Mouse (Mus musculus) liver, embryonic 13.5 days (tissue): ENCODE data around the gene Rtn4rl2. TPM values are rescaled to one million over a fixed set of nuclear protein-coding genes. Genes with fewer than 3 reads are reported as not detected.
A peak's percentile ranks its signal among the peaks of the same experiment; 100 is the strongest.

Experiments used
- ATAC-seq: fragments of 200-750 bp; cut with Nextera tagmentation; 2 replicates; pipeline ENCODE4 v1.8.0; 2017; ENCODE audit warnings: low read depth, mild to moderate bottlenecking, moderate number of reproducible peaks, moderate library complexity
- DNase-seq: peaks from one replicate; pipeline ENCODE4 v3.0.0; 2022
- H3K27ac ChIP-seq: fragments of 300-500 bp; sonication (generic); 2 replicates; pipeline ENCODE4 v1.5.1; 2015; ENCODE audit warnings: moderate library complexity, mild to moderate bottlenecking, inconsistent platforms
- H3K27me3 ChIP-seq: fragments of 300-500 bp; sonication (generic); 2 replicates; pipeline ENCODE4 v1.6.1; 2015; ENCODE audit warnings: mild to moderate bottlenecking, inconsistent platforms
- H3K36me3 ChIP-seq: fragments of 300-500 bp; sonication (generic); 2 replicates; pipeline ENCODE4 v1.6.1; 2015; ENCODE audit warnings: mild to moderate bottlenecking, inconsistent platforms
- H3K4me1 ChIP-seq: fragments of 300-500 bp; sonication (generic); replicated peaks from 2 replicates; pipeline ENCODE4 v1.6.1; 2015; ENCODE audit warnings: inconsistent platforms
- H3K4me2 ChIP-seq: fragments of 300-500 bp; sonication (generic); 2 replicates; pipeline ENCODE4 v1.6.1; 2015; ENCODE audit warnings: inconsistent platforms, mild to moderate bottlenecking, moderate library complexity
- H3K4me3 ChIP-seq: fragments of 300-500 bp; sonication (generic); replicated peaks from 2 replicates; pipeline ENCODE4 v1.5.1; 2015; ENCODE audit warnings: mild to moderate bottlenecking, inconsistent platforms
- H3K9ac ChIP-seq: fragments of 300-500 bp; sonication (generic); 2 replicates; pipeline ENCODE4 v1.6.1; 2015; ENCODE audit warnings: mild to moderate bottlenecking, inconsistent platforms
- H3K9me3 ChIP-seq: fragments of 300-500 bp; sonication (generic); replicated peaks from 2 replicates; pipeline ENCODE4 v1.6.1; 2016; ENCODE audit warnings: inconsistent platforms
- WGBS: fragments of 180-500 bp; shearing (Covaris S2); methylation state at CpG from one replicate; pipeline ENCODE4 v1.1.7; 2015; ENCODE audit not compliant: insufficient replicate concordance; 5-methylcytosine and 5-hydroxymethylcytosine counted together
- polyA plus RNA-seq: library from polyadenylated mRNA; unstranded; fragments of >200 nt; fragmentation: Nextera tagmentation; extraction: Ambion mirVana; gene quantifications from 2 replicates; pipeline ENCODE4 v1.2.1, GENCODE M21; 2015

Rtn4rl2 gene
- polyA plus RNA-seq: not detected in 2 replicates

DNA sequence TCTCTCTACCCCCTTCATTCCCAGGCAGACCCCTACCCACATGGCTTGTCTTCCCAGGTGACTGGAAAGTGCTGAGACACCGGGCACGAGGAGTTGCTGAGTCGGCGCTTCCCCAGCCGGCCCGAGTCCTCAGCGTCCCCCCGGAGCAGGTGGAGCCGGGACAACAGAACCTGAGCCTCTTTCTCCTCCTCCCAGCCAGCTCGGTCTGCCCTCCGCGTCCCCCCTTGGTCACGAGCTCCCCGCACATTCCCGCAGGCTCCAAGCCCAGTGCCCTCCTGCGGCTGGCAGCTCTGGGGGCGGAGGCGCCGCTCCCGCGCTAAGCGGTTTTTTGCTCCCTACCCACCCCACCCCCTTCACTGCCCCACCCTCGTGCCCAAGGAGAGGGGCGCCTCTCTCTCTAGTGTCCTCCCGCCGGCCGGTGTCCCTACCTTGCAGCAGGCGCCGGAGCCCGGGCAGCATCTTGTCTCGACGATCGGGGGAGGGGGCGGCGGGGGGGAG, at the start of gene Rtn4rl2:
Gene Rtn4rl2, minus strand, starts transcription at position 477 of the 498 bp plus-strand sequence.
- H3K36me3 ChIP-seq: no peaks in the 10 kb centered on the region
- peaks cover 41% of the 10 kb centered on the region for H3K4me1 ChIP-seq
- H3K27ac ChIP-seq: no peak within 1 kb of the TSS
- DNase-seq: no peak
- WGBS: 1% methylated on average over 32 of the region's 35 CpGs
- peak within 1 kb of the TSS; percentile 58 for H3K4me3 ChIP-seq
- no peak within 1 kb of the TSS for H3K9ac ChIP-seq
- peak within 1 kb of the TSS; percentile 65 for H3K4me2 ChIP-seq
- H3K27me3 ChIP-seq: peaks cover 100% of the 10 kb centered on the region
- ATAC-seq: no peak
- no peaks in the 10 kb centered on the region for H3K9me3 ChIP-seq

- Histone ChIP-seq H3K4me1 (peaks cover 36% of the 10 kb centered on the region), H3K9ac (peak overlapping the region; percentile 36; the same call in 1 of the 2 replicates), H3K4me3 (no peak overlapping the region), H3K27me3 (peaks cover 7% of the 10 kb centered on the region), H3K9me3 (no peaks in the 10 kb centered on the region), H3K27ac (peak overlapping the region; percentile 75), H3K36me3 (peaks cover 14% of the 10 kb centered on the region), H3K4me2 (peak overlapping the region; percentile 43)
- WGBS: 83% methylated on average over 5 of the region's 5 CpGs
- DNase-seq: no peak
- ATAC-seq: no peak
Observed at GRCm38 (mm10) chr2:84935065-84935464, 48.6 kb upstream of the Rtn4rl2 start.

DNA sequence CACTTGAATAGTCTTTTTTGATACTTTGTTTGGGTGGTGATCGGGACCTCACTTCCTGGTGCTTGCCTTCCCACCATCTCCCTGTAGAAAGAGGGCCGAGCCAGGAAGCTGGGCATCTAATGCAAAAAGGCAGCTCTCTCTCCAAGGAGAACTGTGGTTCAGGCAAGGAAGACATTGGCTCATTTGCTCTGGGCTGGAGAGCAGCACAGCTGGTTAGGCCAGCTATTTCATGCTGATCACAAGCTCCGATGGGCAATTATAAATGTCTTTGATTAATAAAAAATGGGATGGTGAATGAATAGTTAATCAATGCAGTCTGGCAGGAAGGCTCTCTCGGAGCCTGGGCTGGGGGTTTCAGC, 48.1 kb upstream of the Rtn4rl2 start:
- Histone ChIP-seq H3K9ac (no peak overlapping the region), H3K9me3 (no peaks in the 10 kb centered on the region), H3K27me3 (peaks cover 11% of the 10 kb centered on the region), H3K4me2 (no peak overlapping the region; the same call in 1 of the 2 replicates), H3K36me3 (peaks cover 9% of the 10 kb centered on the region), H3K27ac (no peak overlapping the region), H3K4me3 (no peak overlapping the region), H3K4me1 (peaks cover 32% of the 10 kb centered on the region)
- WGBS: 73% methylated on average over 4 of the region's 4 CpGs
- ATAC-seq (no peak), DNase-seq (no peak)

- 50% methylated on average over 8 of the region's 8 CpGs for WGBS
- Histone ChIP-seq H3K27ac (no peak overlapping the region), H3K9me3 (no peaks in the 10 kb centered on the region)
Observed at GRCm38 (mm10) chr2:84933992-84934648, 47.6 kb upstream of the Rtn4rl2 start.

DNA sequence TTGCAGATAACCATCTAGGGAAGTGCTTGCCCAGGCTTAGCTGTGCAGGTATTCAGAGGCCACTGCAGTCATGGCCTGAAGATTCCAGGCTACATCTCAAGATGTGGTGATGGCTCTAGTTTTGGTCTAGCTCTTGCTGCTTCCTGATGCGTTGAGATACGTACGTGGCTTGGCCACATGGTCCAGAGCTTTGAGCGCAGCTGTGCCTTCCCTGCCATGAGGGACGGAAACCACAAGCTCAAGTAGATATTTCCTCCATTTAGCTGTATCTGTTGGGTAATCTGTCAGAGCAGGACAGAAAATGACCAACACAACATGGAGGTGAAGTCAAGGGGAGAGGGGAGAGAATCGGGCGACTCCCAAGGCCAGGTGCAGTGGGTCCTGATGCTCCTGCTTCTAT, 43.7 kb upstream of the Rtn4rl2 start:
- Histone ChIP-seq H3K4me2 (no peak overlapping the region), H3K27ac (no peak overlapping the region), H3K27me3 (peaks cover 21% of the 10 kb centered on the region), H3K9ac (no peak overlapping the region), H3K4me3 (no peak overlapping the region), H3K9me3 (no peaks in the 10 kb centered on the region), H3K36me3 (no peaks in the 10 kb centered on the region), H3K4me1 (peaks cover 15% of the 10 kb centered on the region)
- ATAC-seq (no peak), DNase-seq (no peak)
- WGBS: 14% methylated on average over 7 of the region's 7 CpGs

More at GRCm38 (mm10) chr2:84933992-84934648, 47.6 kb upstream of the Rtn4rl2 start:
- Histone ChIP-seq H3K9ac (no peak overlapping the region), H3K4me2 (no peak overlapping the region), H3K4me1 (peaks cover 28% of the 10 kb centered on the region), H3K27me3 (peaks cover 16% of the 10 kb centered on the region), H3K4me3 (no peak overlapping the region), H3K36me3 (0 out of 2 replicates have a peak, but pooled peaks cover 6% of the 10 kb centered on the region)
- ATAC-seq (no peak), DNase-seq (no peak)

- Histone ChIP-seq H3K4me2 (no peak overlapping the region), H3K9ac (no peak overlapping the region), H3K4me1 (no peaks in the 10 kb centered on the region; the same call in none of the 2 replicates), H3K9me3 (no peaks in the 10 kb centered on the region), H3K27me3 (peaks cover 6% of the 10 kb centered on the region; the same call in 1 of the 2 replicates), H3K27ac (no peak overlapping the region), H3K36me3 (no peaks in the 10 kb centered on the region), H3K4me3 (no peak overlapping the region)
- DNase-seq (no peak), ATAC-seq (no peak)
- 59% methylated on average over 10 of the region's 10 CpGs for WGBS
Observed at GRCm38 (mm10) chr2:84919601-84920108, 33.1 kb upstream of the Rtn4rl2 start.

DNA sequence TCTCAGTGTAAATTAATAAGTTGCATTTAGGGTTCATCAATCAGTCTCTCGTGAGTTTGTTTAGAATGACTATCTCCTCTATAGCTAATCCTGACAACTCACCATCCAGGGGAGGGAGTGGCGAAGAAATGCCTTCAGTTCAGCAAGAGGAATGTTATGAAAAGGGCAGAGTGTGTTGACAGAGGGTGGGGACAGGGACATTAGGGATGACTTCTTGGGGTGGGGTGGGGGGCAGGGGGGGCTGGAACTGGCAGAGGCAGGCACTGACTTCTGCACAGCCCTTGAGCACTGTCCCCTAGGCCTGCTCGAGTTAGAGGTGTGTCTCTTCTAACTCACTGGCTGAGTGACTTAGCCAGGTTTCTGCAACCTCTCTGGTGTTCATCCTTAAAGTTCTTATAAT, 31.7 kb upstream of the Rtn4rl2 start:
- ATAC-seq: no peak
- Histone ChIP-seq H3K4me2 (no peak overlapping the region), H3K4me3 (no peak overlapping the region), H3K4me1 (no peaks in the 10 kb centered on the region; the same call in none of the 2 replicates), H3K36me3 (no peaks in the 10 kb centered on the region), H3K9ac (no peak overlapping the region), H3K9me3 (no peaks in the 10 kb centered on the region), H3K27me3 (peaks cover 6% of the 10 kb centered on the region; the same call in 1 of the 2 replicates), H3K27ac (no peak overlapping the region)
- no peak for DNase-seq
- 59% methylated on average over 3 of the region's 3 CpGs for WGBS

GRCm38 (mm10) chr2:84916548-84917320, 30.2 kb upstream of the Rtn4rl2 start:
- no peak overlapping the region for H3K4me2 ChIP-seq
- no peaks in the 10 kb centered on the region for H3K9me3 ChIP-seq
- no peak overlapping the region for H3K4me3 ChIP-seq
- no peak for DNase-seq
- H3K9ac ChIP-seq: no peak overlapping the region
- no peaks in the 10 kb centered on the region for H3K36me3 ChIP-seq
- H3K27ac ChIP-seq: peak overlapping the region; percentile 25; the same call in 1 of the 2 replicates
- WGBS: 39% methylated on average over 8 of the region's 8 CpGs
- peaks cover 3% of the 10 kb centered on the region; the same call in 1 of the 2 replicates for H3K27me3 ChIP-seq
- ATAC-seq: no peak
- H3K4me1 ChIP-seq: no peaks in the 10 kb centered on the region; the same call in none of the 2 replicates

DNA sequence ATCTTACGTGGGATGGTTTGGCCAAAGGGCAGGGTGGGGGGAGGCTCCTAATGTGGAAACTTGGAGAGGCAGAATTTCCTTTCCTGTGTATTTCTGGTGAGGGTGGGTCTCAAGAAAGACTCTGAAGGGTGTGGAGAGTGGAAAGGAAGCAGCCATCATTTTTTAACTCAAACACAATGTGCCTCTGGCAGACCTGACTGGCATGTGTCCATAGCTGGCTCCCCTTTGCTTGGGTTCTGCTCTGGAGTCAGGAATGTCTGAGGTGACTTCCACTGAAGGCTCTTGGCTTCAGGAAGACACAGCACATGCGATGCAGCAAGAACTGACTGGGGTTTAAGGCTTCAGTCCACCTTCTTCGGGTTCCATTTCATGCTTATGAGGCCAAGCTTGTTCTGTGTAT, 28.8 kb upstream of the Rtn4rl2 start:
- H3K9ac ChIP-seq: no peak overlapping the region
- WGBS: 62% methylated on average over 3 of the region's 3 CpGs
- H3K36me3 ChIP-seq: no peaks in the 10 kb centered on the region
- H3K4me1 ChIP-seq: no peaks in the 10 kb centered on the region; the same call in none of the 2 replicates
- no peak overlapping the region for H3K4me3 ChIP-seq
- DNase-seq: no peak
- H3K27me3 ChIP-seq: peaks cover 3% of the 10 kb centered on the region; the same call in 1 of the 2 replicates
- 0 out of 2 replicates have a peak overlapping the region, but pooled peaks have one; percentile 25 for H3K27ac ChIP-seq
- H3K9me3 ChIP-seq: no peaks in the 10 kb centered on the region
- no peak overlapping the region for H3K4me2 ChIP-seq
- ATAC-seq: no peak

DNA sequence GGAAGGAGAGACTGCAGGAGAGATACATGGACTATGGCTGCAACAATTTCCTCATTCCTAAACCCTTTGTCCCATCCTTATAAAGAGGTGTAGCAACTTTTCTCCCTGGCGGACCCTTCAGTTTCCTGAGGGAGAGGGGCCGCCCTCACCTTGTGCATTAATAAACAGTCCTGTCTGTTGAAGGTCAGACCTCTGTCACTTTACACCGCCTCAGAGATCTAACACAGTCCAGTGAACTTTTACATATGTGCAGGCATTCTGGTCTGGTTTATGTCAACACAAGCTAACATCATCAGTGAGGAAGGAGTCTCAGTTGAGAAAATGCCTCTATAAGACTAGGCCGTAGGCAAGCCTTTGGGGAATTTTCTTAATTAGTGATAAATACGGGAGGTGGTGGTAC, 27.4 kb upstream of the Rtn4rl2 start:
- Histone ChIP-seq H3K4me3 (no peak overlapping the region), H3K9me3 (no peaks in the 10 kb centered on the region), H3K4me2 (no peak overlapping the region), H3K36me3 (no peaks in the 10 kb centered on the region), H3K27me3 (peaks cover 1% of the 10 kb centered on the region; the same call in 1 of the 2 replicates), H3K27ac (no peak overlapping the region), H3K9ac (no peak overlapping the region), H3K4me1 (no peaks in the 10 kb centered on the region; the same call in none of the 2 replicates)
- WGBS: 77% methylated on average over 5 of the region's 5 CpGs
- ATAC-seq (no peak), DNase-seq (no peak)

DNA sequence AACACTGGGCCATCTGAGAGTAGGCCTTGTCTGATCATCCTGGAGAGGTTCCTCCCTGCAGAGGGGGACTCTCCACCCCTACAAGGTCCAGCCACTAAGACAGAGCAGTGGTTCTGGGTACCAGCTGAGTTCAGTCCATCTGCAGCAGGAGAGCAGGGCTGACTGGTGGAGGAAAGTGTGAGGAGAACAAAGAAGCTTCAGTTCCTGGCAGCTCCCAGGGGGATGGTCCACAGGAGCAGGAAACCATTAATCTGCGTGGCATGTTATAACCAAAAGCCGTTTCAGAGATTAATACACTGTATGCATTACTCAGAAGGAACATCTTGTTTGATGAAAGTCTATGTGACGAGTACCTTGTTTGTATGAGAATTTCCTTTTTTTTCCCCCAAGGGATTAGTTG, 26.2 kb upstream of the Rtn4rl2 start:
- H3K4me1 ChIP-seq: no peaks in the 10 kb centered on the region; the same call in none of the 2 replicates
- no peaks in the 10 kb centered on the region for H3K27me3 ChIP-seq
- H3K9me3 ChIP-seq: no peaks in the 10 kb centered on the region
- no peak overlapping the region for H3K27ac ChIP-seq
- no peak overlapping the region for H3K4me3 ChIP-seq
- H3K9ac ChIP-seq: no peak overlapping the region
- WGBS: 56% methylated on average over 3 of the region's 3 CpGs
- no peaks in the 10 kb centered on the region for H3K36me3 ChIP-seq
- no peak overlapping the region for H3K4me2 ChIP-seq
- ATAC-seq: no peak
- no peak for DNase-seq
